Mouse (Mus musculus) CH12.LX (cell line): Measurements from ENCODE around the gene Tcp1. TPM values are rescaled to one million over a fixed set of nuclear protein-coding genes. Genes with fewer than 3 reads are reported as not detected.

Experiments
- DNase-seq: peaks from one replicate; pipeline ENCODE4 v3.0.0-alpha.2; 2013; ENCODE audit errors: extremely low read depth
- H3K27ac ChIP-seq: 2 replicates; pipeline ENCODE4 v1.5.1; 2012; ENCODE audit warnings: low read depth, mild to moderate bottlenecking, control low read depth, moderate library complexity; ENCODE audit not compliant: insufficient read depth
- H3K27me3 ChIP-seq: replicated peaks from 2 replicates; pipeline ENCODE3; 2012; ENCODE audit warnings: inconsistent platforms
- H3K36me3 ChIP-seq, 2 experiments: replicated peaks in 1 of 2; 2 replicates each; pipeline versions ENCODE3 to v1.6.1; 2012; ENCODE audit warnings: inconsistent platforms in 1 of 2, low read length in 1 of 2, mild to moderate bottlenecking in 1 of 2, mixed read lengths in 1 of 2, moderate library complexity in 1 of 2; ENCODE audit not compliant: control insufficient read depth in 1 of 2, insufficient read depth in 1 of 2
- H3K4me1 ChIP-seq, 2 experiments: 2 replicates each; pipeline ENCODE4 v1.6.1; 2012; ENCODE audit warnings: inconsistent platforms in 1 of 2, moderate library complexity in 1 of 2; ENCODE audit not compliant: insufficient read depth in 2 of 2, control insufficient read depth in 1 of 2
- H3K4me2 ChIP-seq: 2 replicates; pipeline ENCODE4 v1.6.1; 2012; ENCODE audit warnings: low read depth, mild to moderate bottlenecking, control low read depth; ENCODE audit not compliant: poor library complexity, insufficient read depth, severe bottlenecking
- H3K4me3 ChIP-seq, 3 experiments: fragments of 150-350 bp in 1 of 3; sonication (generic) in 1 of 3; replicated peaks in 1 of 3; 2 replicates each; pipeline versions ENCODE3 to v1.5.1; 2011 to 2012; ENCODE audit warnings: low read depth in 2 of 3, low read length in 2 of 3, mild to moderate bottlenecking in 2 of 3, moderate library complexity in 2 of 3, control low read depth in 1 of 3, improper control_type of control experiment in 1 of 3, inconsistent platforms in 1 of 3, mixed read lengths in 1 of 3; ENCODE audit not compliant: poor library complexity in 1 of 3
- H3K79me2 ChIP-seq: replicated peaks from 2 replicates; pipeline ENCODE4 v1.6.1; 2012; ENCODE audit warnings: mild to moderate bottlenecking, moderate library complexity; ENCODE audit not compliant: control insufficient read depth, poor library complexity, insufficient read depth, severe bottlenecking; ENCODE audit errors: extremely low read depth
- H3K9ac ChIP-seq: 2 replicates; pipeline ENCODE4 v1.6.1; 2012; ENCODE audit warnings: low read depth, mild to moderate bottlenecking, control low read depth, moderate library complexity; ENCODE audit not compliant: insufficient read depth
- H3K9me3 ChIP-seq: replicated peaks from 2 replicates; pipeline ENCODE3; 2012; ENCODE audit warnings: low read length, inconsistent platforms, mixed read lengths
- CHD1 ChIP-seq: IDR thresholded peaks from 2 replicates; pipeline ENCODE4 v1.6.1; 2012; ENCODE audit warnings: low read depth, low read length, improper control_type of control experiment, inconsistent platforms
- CHD2 ChIP-seq: IDR thresholded peaks from 2 replicates; pipeline ENCODE4 v1.6.1; 2011; ENCODE audit warnings: low read length, improper control_type of control experiment
- CTCF ChIP-seq, 2 experiments: IDR thresholded peaks in 1 of 2; conservative IDR thresholded peaks in 1 of 2; 2 replicates each; pipeline ENCODE4 v1.5.1; 2011 to 2012; ENCODE audit warnings: low read depth in 2 of 2, low read length in 2 of 2, improper control_type of control experiment in 1 of 2, inconsistent platforms in 1 of 2, mild to moderate bottlenecking in 1 of 2, moderate library complexity in 1 of 2
- E2F4 ChIP-seq: IDR thresholded peaks from 2 replicates; pipeline ENCODE4 v1.6.1; 2011; ENCODE audit warnings: low read depth, low read length, improper control_type of control experiment; ENCODE audit not compliant: insufficient replicate concordance
- EP300 ChIP-seq: IDR thresholded peaks from 2 replicates; pipeline ENCODE4 v1.6.1; 2011; ENCODE audit warnings: low read length, improper control_type of control experiment
- IRF4 ChIP-seq: IDR thresholded peaks from 2 replicates; pipeline ENCODE4 v1.6.1; 2014; ENCODE audit warnings: low read depth, mild to moderate bottlenecking, inconsistent platforms, low read length, improper control_type of control experiment
- JUND ChIP-seq: conservative IDR thresholded peaks from 2 replicates; pipeline ENCODE4 v1.6.1; 2011; ENCODE audit warnings: low read depth, low read length, improper control_type of control experiment
- KAT2A ChIP-seq: IDR thresholded peaks from 2 replicates; pipeline ENCODE4 v1.6.1; 2012; ENCODE audit warnings: low read length, improper control_type of control experiment, inconsistent platforms; ENCODE audit not compliant: insufficient replicate concordance
- MAZ ChIP-seq: IDR thresholded peaks from 2 replicates; pipeline ENCODE4 v1.6.1; 2012; ENCODE audit warnings: low read depth, mild to moderate bottlenecking, inconsistent platforms, low read length, improper control_type of control experiment, moderate library complexity
- NELFE ChIP-seq: IDR thresholded peaks from 2 replicates; pipeline ENCODE4 v1.6.1; 2011; ENCODE audit warnings: low read depth, low read length, improper control_type of control experiment
- POLR2A ChIP-seq: IDR thresholded peaks from 2 replicates; pipeline ENCODE4 v1.6.1; 2011; ENCODE audit warnings: low read depth, mild to moderate bottlenecking, improper control_type of control experiment, low read length
- POLR2AphosphoS2 ChIP-seq: IDR thresholded peaks from 2 replicates; pipeline ENCODE4 v1.6.1; 2011; ENCODE audit warnings: low read depth, low read length, improper control_type of control experiment
- RAD21 ChIP-seq: IDR thresholded peaks from 2 replicates; pipeline ENCODE4 v1.6.1; 2011; ENCODE audit warnings: low read depth, mild to moderate bottlenecking, low read length, improper control_type of control experiment, moderate library complexity
- RCOR1 ChIP-seq: conservative IDR thresholded peaks from 2 replicates; pipeline ENCODE4 v1.6.1; 2012; ENCODE audit warnings: low read depth, mild to moderate bottlenecking, inconsistent platforms, low read length, improper control_type of control experiment
- USF2 ChIP-seq: conservative IDR thresholded peaks from 2 replicates; pipeline ENCODE4 v1.6.1; 2011; ENCODE audit warnings: low read depth, low read length, improper control_type of control experiment
- ZMIZ1 ChIP-seq: IDR thresholded peaks from 2 replicates; pipeline ENCODE4 v1.6.1; 2012; ENCODE audit warnings: low read depth, mild to moderate bottlenecking, inconsistent platforms, low read length, improper control_type of control experiment
- ZNF384 ChIP-seq: IDR thresholded peaks from 2 replicates; pipeline ENCODE4 v1.6.1; 2012; ENCODE audit warnings: low read depth, low read length, improper control_type of control experiment, inconsistent platforms
- dilution Hi-C: fragments of 300-500 bp; cut with MboI; formaldehyde crosslinking; loops from 2 replicates; pipeline ENCODE4 v1.14.3; 2020; ENCODE audit warnings: low sequenced_read_pairs; ENCODE audit not compliant: extremely low pct_unique_long_range_greater_than_20kb, extremely low pct_ligation_motif_present
- in situ Hi-C: fragments of 300-500 bp; cut with MboI; formaldehyde crosslinking; loops from 3 replicates; pipeline ENCODE4 v1.14.3; 2019; ENCODE audit warnings: low sequenced_read_pairs, low pct_ligation_motif_present, low pct_unique_long_range_greater_than_20kb, mixed read lengths
- polyA plus RNA-seq: library from polyadenylated mRNA; unstranded; fragments of >175 nt; gene quantifications from 2 replicates; pipeline ENCODE4 v1.2.1, GENCODE M21; 2012; ENCODE audit warnings: low read depth; ENCODE audit not compliant: insufficient read length
- total RNA-seq, 2 experiments: library from RNA; depleted of rRNA; stranded (reverse); fragments of 300-350 nt in 1 of 2; fragments of >200 nt in 1 of 2; gene quantifications; 2 replicates each; pipeline ENCODE4 v1.2.3; 2012 to 2014

Tcp1 gene
- total and polyA plus RNA-seq, 3 experiments: 560 to 951 (median 569) TPM

DNA sequence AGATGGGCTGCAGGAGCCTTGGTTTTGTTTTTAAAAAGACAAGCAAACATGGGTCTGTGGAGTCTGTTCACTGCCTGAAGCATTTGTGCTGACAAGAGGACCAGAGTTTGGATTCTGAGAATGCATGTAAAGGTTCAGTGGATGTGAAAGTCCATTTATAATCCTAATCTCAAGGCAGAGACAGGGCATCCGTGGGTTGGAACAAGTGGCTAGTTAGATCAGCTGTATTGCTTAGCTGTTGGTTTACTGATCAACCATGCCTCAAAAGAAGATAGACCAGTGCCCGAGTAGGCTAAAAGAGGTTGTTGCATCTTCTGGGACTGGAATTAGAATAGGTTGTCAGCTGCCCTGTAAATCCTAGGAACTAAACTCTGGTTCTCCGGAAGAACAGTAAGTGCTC is 48.0 kb downstream of the Tcp1 start:
- peaks cover 14 to 35% of the 10 kb centered on the region in 2 experiments for H3K36me3 ChIP-seq
- no peaks in the 10 kb centered on the region for H3K27me3 ChIP-seq
- no peak for TF ChIP-seq CHD1
- TF ChIP-seq ZMIZ1: no peak
- no peak for TF ChIP-seq EP300
- no peak for TF ChIP-seq JUND
- TF ChIP-seq E2F4: no peak
- TF ChIP-seq MAZ: no peak
- H3K9me3 ChIP-seq: no peaks in the 10 kb centered on the region
- no peak for DNase-seq
- H3K4me3 ChIP-seq: no peak overlapping the region
- in situ Hi-C loops (no loop called here), dilution Hi-C loops (no loop called here)
- no peaks in the 10 kb centered on the region; the same call in 1 of the 2 replicates for H3K79me2 ChIP-seq
- peaks cover 5 to 13% of the 10 kb centered on the region in 2 experiments; a peak in 3 of 4 replicates for H3K4me1 ChIP-seq
- no peak overlapping the region for H3K27ac ChIP-seq
- H3K4me2 ChIP-seq: no peak overlapping the region
- no peak overlapping the region for H3K9ac ChIP-seq

GRCm38 (mm10) chr17:12967173-12967572 is 51.7 kb downstream of the Tcp1 start:
- TF ChIP-seq NELFE (no peak), POLR2AphosphoS2 (no peak), POLR2A (no peak), RCOR1 (no peak), RAD21 (no peak), ZNF384 (peak; percentile 45; the same call in 1 of the 2 replicates), USF2 (no peak)
- Histone ChIP-seq H3K36me3 (peaks cover 20 to 65% of the 10 kb centered on the region in 2 experiments), H3K9ac (no peak overlapping the region), H3K4me1 (no peaks in the 10 kb centered on the region), H3K79me2 (peaks cover under 1% of the 10 kb centered on the region; the same call in 1 of the 2 replicates), H3K27ac (no peak overlapping the region), H3K4me2 (no peak overlapping the region), H3K9me3 (no peaks in the 10 kb centered on the region), H3K4me3 (no peak overlapping the region), H3K27me3 (no peaks in the 10 kb centered on the region)
- DNase-seq: no peak
- dilution Hi-C loops: no loop called here
- in situ Hi-C loops: no loop called here

DNA sequence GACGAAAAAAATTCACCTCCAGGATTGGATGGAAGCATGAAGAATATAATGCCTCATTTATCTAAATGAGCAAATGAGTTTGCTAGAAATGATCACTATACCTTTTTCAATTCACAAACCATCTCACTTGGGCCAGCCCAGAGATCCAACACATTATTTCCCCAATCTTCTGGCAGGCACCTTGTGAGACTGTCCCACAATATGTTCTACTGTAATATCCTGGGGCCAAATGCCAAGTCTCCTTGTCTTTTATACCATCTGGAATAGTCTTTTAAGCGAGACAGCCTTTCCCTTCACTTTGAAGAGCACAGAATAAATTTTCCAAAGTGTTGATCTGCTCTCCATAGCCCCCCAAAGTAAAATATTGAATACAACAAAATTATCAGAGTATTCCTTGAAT is 58.4 kb downstream of the Tcp1 start:
- peaks cover 18% of the 10 kb centered on the region for H3K79me2 ChIP-seq
- no peak overlapping the region for H3K4me2 ChIP-seq
- in situ Hi-C loops (no loop called here), dilution Hi-C loops (no loop called here)
- no peak for DNase-seq
- no peaks in the 10 kb centered on the region for H3K27me3 ChIP-seq
- TF ChIP-seq IRF4: no peak
- TF ChIP-seq ZMIZ1: no peak
- TF ChIP-seq POLR2A: no peak
- TF ChIP-seq KAT2A: no peak
- TF ChIP-seq ZNF384: no peak
- no peak for TF ChIP-seq CTCF (conservative IDR thresholded peaks at IDR 0.05 in 1 of 2, IDR thresholded peaks at IDR 0.05 in 1 of 2; ENCODE audit: low read depth in 2 of 2, low read length in 2 of 2)
- no peak for TF ChIP-seq CHD2
- no peak overlapping the region for H3K4me3 ChIP-seq
- H3K36me3 ChIP-seq: peaks cover 26 to 77% of the 10 kb centered on the region in 2 experiments
- H3K9ac ChIP-seq: no peak overlapping the region
- no peaks in the 10 kb centered on the region for H3K4me1 ChIP-seq
- no peak overlapping the region for H3K27ac ChIP-seq
- H3K9me3 ChIP-seq: no peaks in the 10 kb centered on the region

Other genes with a start within 250 kb of the Tcp1 start
- gene Slc22a1, start 239.9 kb upstream of the Tcp1 start, total RNA-seq (2012; rRNA removed): 0.64 and 0.80 TPM in 2 replicates
- 1.1 TPM in 1 of 2 replicates, not detected in the other for gene Slc22a1, start 239.9 kb upstream of the Tcp1 start, total RNA-seq (2014; rRNA removed)
- 0.76 and 1.2 TPM in 2 replicates for gene Slc22a1, start 239.9 kb upstream of the Tcp1 start, polyA plus RNA-seq
- 57.5 and 61.8 TPM in 2 replicates for gene Igf2r, start 146.0 kb upstream of the Tcp1 start, total RNA-seq (2012; rRNA removed)
- gene Igf2r, start 146.0 kb upstream of the Tcp1 start, total RNA-seq (2014; rRNA removed): 25.6 and 27.8 TPM in 2 replicates
- gene Igf2r, start 146.0 kb upstream of the Tcp1 start, polyA plus RNA-seq: 32.3 and 34.6 TPM in 2 replicates
- not detected in 2 replicates for gene Mas1, start 47.6 kb upstream of the Tcp1 start, total RNA-seq (2012; rRNA removed)
- not detected in 2 replicates for gene Mas1, start 47.6 kb upstream of the Tcp1 start, total RNA-seq (2014; rRNA removed)
- 0.19 TPM in 1 of 2 replicates, not detected in the other for gene Mas1, start 47.6 kb upstream of the Tcp1 start, polyA plus RNA-seq
- gene Mrgprh, start 39.7 kb upstream of the Tcp1 start, total RNA-seq (2012; rRNA removed): not detected in 2 replicates
- gene Mrgprh, start 39.7 kb upstream of the Tcp1 start, total RNA-seq (2014; rRNA removed): not detected in 2 replicates
- not detected in 2 replicates for gene Mrgprh, start 39.7 kb upstream of the Tcp1 start, polyA plus RNA-seq
- gene Pnldc1, start 5.5 kb upstream of the Tcp1 start, total RNA-seq (2012; rRNA removed): 0.25 and 0.84 TPM in 2 replicates
- gene Pnldc1, start 5.5 kb upstream of the Tcp1 start, total RNA-seq (2014; rRNA removed): 0.11 and 0.19 TPM in 2 replicates
- gene Pnldc1, start 5.5 kb upstream of the Tcp1 start, polyA plus RNA-seq: 0.90 and 1.2 TPM in 2 replicates
- gene Mrpl18, start 644 bp downstream of the Tcp1 start, total RNA-seq (2012; rRNA removed): 132 and 184 TPM in 2 replicates
- gene Mrpl18, start 644 bp downstream of the Tcp1 start, total RNA-seq (2014; rRNA removed): 197 and 223 TPM in 2 replicates
- 150 and 153 TPM in 2 replicates for gene Mrpl18, start 644 bp downstream of the Tcp1 start, polyA plus RNA-seq
- 12.7 and 14.7 TPM in 2 replicates for gene Acat3, start 24.9 kb downstream of the Tcp1 start, total RNA-seq (2012; rRNA removed)
- gene Acat3, start 24.9 kb downstream of the Tcp1 start, total RNA-seq (2014; rRNA removed): 0.31 and 1.4 TPM in 2 replicates
- 0.77 and 1.00 TPM in 2 replicates for gene Acat3, start 24.9 kb downstream of the Tcp1 start, polyA plus RNA-seq
- gene Acat2, start 45.0 kb downstream of the Tcp1 start, total RNA-seq (2012; rRNA removed): 58.6 and 67.1 TPM in 2 replicates
- 115 and 128 TPM in 2 replicates for gene Acat2, start 45.0 kb downstream of the Tcp1 start, total RNA-seq (2014; rRNA removed)
- gene Acat2, start 45.0 kb downstream of the Tcp1 start, polyA plus RNA-seq: 48.6 and 48.8 TPM in 2 replicates
- 54.1 and 70.0 TPM in 2 replicates for gene Wtap, start 78.5 kb downstream of the Tcp1 start, total RNA-seq (2012; rRNA removed)
- 129 and 136 TPM in 2 replicates for gene Wtap, start 78.5 kb downstream of the Tcp1 start, total RNA-seq (2014; rRNA removed)
- 88.9 and 119 TPM in 2 replicates for gene Wtap, start 78.5 kb downstream of the Tcp1 start, polyA plus RNA-seq
- gene Sod2, start 91.1 kb downstream of the Tcp1 start, total RNA-seq (2012; rRNA removed): 72.1 and 75.6 TPM in 2 replicates
- gene Sod2, start 91.1 kb downstream of the Tcp1 start, total RNA-seq (2014; rRNA removed): 101 and 103 TPM in 2 replicates
- gene Sod2, start 91.1 kb downstream of the Tcp1 start, polyA plus RNA-seq: 81.3 and 89.2 TPM in 2 replicates
- 5.6 and 6.1 TPM in 2 replicates for gene Gpr31b, start 136.6 kb downstream of the Tcp1 start, total RNA-seq (2012; rRNA removed)
- gene Gpr31b, start 136.6 kb downstream of the Tcp1 start, total RNA-seq (2014; rRNA removed): 3.2 and 3.3 TPM in 2 replicates
- gene Gpr31b, start 136.6 kb downstream of the Tcp1 start, polyA plus RNA-seq: 7.8 and 8.0 TPM in 2 replicates
- 0.13 TPM in 1 of 2 replicates, not detected in the other for gene Tcp10b, start 145.4 kb downstream of the Tcp1 start, total RNA-seq (2012; rRNA removed)
- not detected in 2 replicates for gene Tcp10b, start 145.4 kb downstream of the Tcp1 start, total RNA-seq (2014; rRNA removed)
- gene Tcp10b, start 145.4 kb downstream of the Tcp1 start, polyA plus RNA-seq: not detected in 2 replicates
- 0.55 and 0.71 TPM in 2 replicates for gene Unc93a, start 216.1 kb downstream of the Tcp1 start, total RNA-seq (2012; rRNA removed)
- 2.2 and 2.7 TPM in 2 replicates for gene Unc93a, start 216.1 kb downstream of the Tcp1 start, total RNA-seq (2014; rRNA removed)
- 2.0 and 2.4 TPM in 2 replicates for gene Unc93a, start 216.1 kb downstream of the Tcp1 start, polyA plus RNA-seq